Mouse (Mus musculus): ENCODE data around the gene Zfyve19. TPM values are rescaled to one million over a fixed set of nuclear protein-coding genes. Genes with fewer than 3 reads are reported as not detected.

The Zfyve19 gene
- polyA plus RNA-seq, 1 experiment: 23.7 TPM

GRCm38 (mm10) chr2:119207961-119208343 is 465 bp upstream of the Zfyve19 start:
- Histone ChIP-seq H3K27me3 (ENCODE audit: control insufficient read depth, insufficient read depth, low read length) (no peaks in the 10 kb centered on the region), H3K27ac (ENCODE audit: insufficient read depth, low read length) (peak overlapping the region; percentile 88), H3K4me3 (ENCODE audit: extremely low read depth, insufficient read depth, insufficient read length) (peak overlapping the region; percentile 91), H3K36me3 (ENCODE audit: control insufficient read depth, insufficient read depth, low read length) (peaks cover 7% of the 10 kb centered on the region), H3K4me1 (ENCODE audit: control insufficient read depth, insufficient read depth, insufficient read length) (peaks cover 5% of the 10 kb centered on the region; the same call in 1 of the 2 replicates)
- WGBS: 20% methylated on average over 6 of the region's 6 CpGs
- TF ChIP-seq POLR2A (IDR thresholded peaks at IDR 0.05; ENCODE audit: low read depth, low read length): no peak
- no peak for TF ChIP-seq CTCF (IDR thresholded peaks at IDR 0.05; ENCODE audit: extremely low read depth, insufficient read depth, insufficient read length, insufficient replicate concordance)
- no peak for DNase-seq (ENCODE audit: low read depth in 1 of 2, low spot score in 2 of 2)

GRCm38 (mm10) chr2:119209176-119209507 is 725 bp downstream of the Zfyve19 start:
- H3K27me3 ChIP-seq (ENCODE audit: control insufficient read depth, insufficient read depth, low read length): no peaks in the 10 kb centered on the region
- H3K36me3 ChIP-seq (ENCODE audit: control insufficient read depth, insufficient read depth, low read length): peaks cover 7% of the 10 kb centered on the region
- no peak for DNase-seq (ENCODE audit: low read depth in 1 of 2, low spot score in 2 of 2)
- H3K4me3 ChIP-seq (ENCODE audit: extremely low read depth, insufficient read depth, insufficient read length): peak overlapping the region; percentile 89
- peak overlapping the region; percentile 34; the same call in 1 of the 2 replicates for H3K27ac ChIP-seq (ENCODE audit: insufficient read depth, low read length)
- no peak for TF ChIP-seq CTCF (IDR thresholded peaks at IDR 0.05; ENCODE audit: extremely low read depth, insufficient read depth, insufficient read length, insufficient replicate concordance)
- TF ChIP-seq POLR2A (IDR thresholded peaks at IDR 0.05; ENCODE audit: low read depth, low read length): no peak
- under 1% methylated on average over 13 of the region's 13 CpGs for WGBS
- peaks cover 5% of the 10 kb centered on the region; the same call in 1 of the 2 replicates for H3K4me1 ChIP-seq (ENCODE audit: control insufficient read depth, insufficient read depth, insufficient read length)

- no peaks in the 10 kb centered on the region for H3K36me3 ChIP-seq (ENCODE audit: control insufficient read depth, insufficient read depth, low read length)
- TF ChIP-seq CTCF (IDR thresholded peaks at IDR 0.05; ENCODE audit: extremely low read depth, insufficient read depth, insufficient read length, insufficient replicate concordance) (no peak), POLR2A (IDR thresholded peaks at IDR 0.05; ENCODE audit: low read depth, low read length) (no peak)
- no peak within 1 kb of the TSS for H3K4me3 ChIP-seq (ENCODE audit: extremely low read depth, insufficient read depth, insufficient read length)
- no peaks in the 10 kb centered on the region for H3K27me3 ChIP-seq (ENCODE audit: control insufficient read depth, insufficient read depth, low read length)
- 70% methylated on average over 6 of the region's 6 CpGs for WGBS
- no peak for DNase-seq (ENCODE audit: low read depth in 1 of 2, low spot score in 2 of 2)
- H3K27ac ChIP-seq (ENCODE audit: insufficient read depth, low read length): no peak within 1 kb of the TSS
- no peaks in the 10 kb centered on the region for H3K4me1 ChIP-seq (ENCODE audit: control insufficient read depth, insufficient read depth, insufficient read length)
Observed at GRCm38 (mm10) chr2:119229775-119230704, 21.6 kb downstream of the Zfyve19 start, which contains the start of gene Ppp1r14d. Ppp1r14d (minus strand) TSS chr2:119229906.

- Histone ChIP-seq H3K27ac (ENCODE audit: insufficient read depth, low read length) (no peak overlapping the region), H3K36me3 (ENCODE audit: control insufficient read depth, insufficient read depth, low read length) (no peaks in the 10 kb centered on the region), H3K4me3 (ENCODE audit: extremely low read depth, insufficient read depth, insufficient read length) (peak overlapping the region; percentile 51; the same call in 1 of the 2 replicates), H3K27me3 (ENCODE audit: control insufficient read depth, insufficient read depth, low read length) (peaks cover 8% of the 10 kb centered on the region; the same call in 1 of the 2 replicates), H3K4me1 (ENCODE audit: control insufficient read depth, insufficient read depth, insufficient read length) (peaks cover 8% of the 10 kb centered on the region)
- DNase-seq (ENCODE audit: low read depth in 1 of 2, low spot score in 2 of 2): no peak
- WGBS: 31% methylated on average over 25 of the region's 25 CpGs
- TF ChIP-seq CTCF (IDR thresholded peaks at IDR 0.05; ENCODE audit: extremely low read depth, insufficient read depth, insufficient read length, insufficient replicate concordance) (no peak), POLR2A (IDR thresholded peaks at IDR 0.05; ENCODE audit: low read depth, low read length) (no peak)
Observed at GRCm38 (mm10) chr2:119236682-119237209, 28.3 kb downstream of the Zfyve19 start.

- no peaks in the 10 kb centered on the region for H3K36me3 ChIP-seq (ENCODE audit: control insufficient read depth, insufficient read depth, low read length)
- peak within 1 kb of the TSS; percentile 51 for H3K4me3 ChIP-seq (ENCODE audit: extremely low read depth, insufficient read depth, insufficient read length)
- peaks cover 8% of the 10 kb centered on the region for H3K4me1 ChIP-seq (ENCODE audit: control insufficient read depth, insufficient read depth, insufficient read length)
- TF ChIP-seq CTCF (IDR thresholded peaks at IDR 0.05; ENCODE audit: extremely low read depth, insufficient read depth, insufficient read length, insufficient replicate concordance) (no peak), POLR2A (IDR thresholded peaks at IDR 0.05; ENCODE audit: low read depth, low read length) (no peak)
- H3K27ac ChIP-seq (ENCODE audit: insufficient read depth, low read length): no peak within 1 kb of the TSS
- 3% methylated on average over 73 of the region's 73 CpGs for WGBS
- DNase-seq (ENCODE audit: low read depth in 1 of 2, low spot score in 2 of 2): no peak
- peaks cover 8% of the 10 kb centered on the region; the same call in 1 of the 2 replicates for H3K27me3 ChIP-seq (ENCODE audit: control insufficient read depth, insufficient read depth, low read length)
Observed at GRCm38 (mm10) chr2:119237210-119237870, 28.9 kb downstream of the Zfyve19 start, which contains the start of gene Spint1. Spint1 (plus strand) TSS chr2:119237362.

GRCm38 (mm10) chr2:119237871-119238220 is 29.4 kb downstream of the Zfyve19 start:
- peaks cover 8% of the 10 kb centered on the region; the same call in 1 of the 2 replicates for H3K27me3 ChIP-seq (ENCODE audit: control insufficient read depth, insufficient read depth, low read length)
- H3K36me3 ChIP-seq (ENCODE audit: control insufficient read depth, insufficient read depth, low read length): no peaks in the 10 kb centered on the region
- WGBS: 14% methylated on average over 31 of the region's 31 CpGs
- DNase-seq (ENCODE audit: low read depth in 1 of 2, low spot score in 2 of 2): no peak
- H3K27ac ChIP-seq (ENCODE audit: insufficient read depth, low read length): no peak overlapping the region
- H3K4me3 ChIP-seq (ENCODE audit: extremely low read depth, insufficient read depth, insufficient read length): peak overlapping the region; percentile 51
- no peak for TF ChIP-seq CTCF (IDR thresholded peaks at IDR 0.05; ENCODE audit: extremely low read depth, insufficient read depth, insufficient read length, insufficient replicate concordance)
- peaks cover 8% of the 10 kb centered on the region for H3K4me1 ChIP-seq (ENCODE audit: control insufficient read depth, insufficient read depth, insufficient read length)

Measured in spleen, adult 2 months (tissue).